Mouse (Mus musculus) limb, embryonic 11.5 days (tissue): ENCODE data around the gene Gnaz. TPM values are rescaled to one million over a fixed set of nuclear protein-coding genes. Genes with fewer than 3 reads are reported as not detected.

Experiments used
- ATAC-seq: fragments of 200-750 bp; cut with Nextera tagmentation; 2 replicates; pipeline ENCODE4 v1.8.0; 2017; ENCODE audit warnings: low read depth; ENCODE audit not compliant: insufficient number of reproducible peaks, low FRiP score, low TSS enrichment
- DNase-seq: peaks from one replicate; pipeline ENCODE4 v3.0.0-alpha.2; 2015; ENCODE audit warnings: low spot score
- H3K27ac ChIP-seq: fragments of 300-500 bp; sonication (generic); replicated peaks from 2 replicates; pipeline ENCODE4 v1.5.1; 2014; ENCODE audit warnings: low read depth, mild to moderate bottlenecking, low read length
- H3K27me3 ChIP-seq: fragments of 300-500 bp; sonication (generic); 2 replicates; pipeline ENCODE4 v1.6.1; 2014; ENCODE audit warnings: mild to moderate bottlenecking, low read length, mixed read lengths; ENCODE audit not compliant: control insufficient read depth, insufficient read depth
- H3K36me3 ChIP-seq: fragments of 300-500 bp; sonication (generic); 2 replicates; pipeline ENCODE4 v1.6.1; 2014; ENCODE audit warnings: mild to moderate bottlenecking, low read length, moderate library complexity, mixed read lengths; ENCODE audit not compliant: control insufficient read depth, insufficient read depth
- H3K4me1 ChIP-seq: fragments of 300-500 bp; sonication (generic); 2 replicates; pipeline ENCODE4 v1.6.1; 2014; ENCODE audit warnings: low read length, mixed read lengths; ENCODE audit not compliant: control insufficient read depth, insufficient read depth
- H3K4me2 ChIP-seq: fragments of 300-500 bp; sonication (generic); 2 replicates; pipeline ENCODE4 v1.6.1; 2014; ENCODE audit warnings: low read depth, mild to moderate bottlenecking, moderate library complexity; ENCODE audit not compliant: severe bottlenecking
- H3K4me3 ChIP-seq: fragments of 300-500 bp; sonication (generic); 2 replicates; pipeline ENCODE4 v1.5.1; 2014; ENCODE audit warnings: low read depth, low read length
- H3K9ac ChIP-seq: fragments of 300-500 bp; sonication (generic); 2 replicates; pipeline ENCODE4 v1.6.1; 2014; ENCODE audit warnings: mild to moderate bottlenecking, low read length
- H3K9me3 ChIP-seq: fragments of 300-500 bp; sonication (generic); 2 replicates; pipeline ENCODE4 v1.6.1; 2016; ENCODE audit warnings: low read length; ENCODE audit not compliant: control insufficient read depth
- WGBS: fragments of 180-500 bp; shearing (Covaris S2); extraction: QIAGEN DNeasy Blood & Tissue Kit; methylation state at CpG from one replicate; pipeline ENCODE4 v1.1.7; 2014; 5-methylcytosine and 5-hydroxymethylcytosine counted together
- polyA plus RNA-seq: library from polyadenylated mRNA; unstranded; fragments of >200 nt; fragmentation: Nextera tagmentation; extraction: Ambion mirVana; gene quantifications from 2 replicates; pipeline ENCODE4 v1.2.1, GENCODE M21; 2014

Gnaz gene
- polyA plus RNA-seq, 1 experiment from 2014 or later, result 3.1 TPM

DNA sequence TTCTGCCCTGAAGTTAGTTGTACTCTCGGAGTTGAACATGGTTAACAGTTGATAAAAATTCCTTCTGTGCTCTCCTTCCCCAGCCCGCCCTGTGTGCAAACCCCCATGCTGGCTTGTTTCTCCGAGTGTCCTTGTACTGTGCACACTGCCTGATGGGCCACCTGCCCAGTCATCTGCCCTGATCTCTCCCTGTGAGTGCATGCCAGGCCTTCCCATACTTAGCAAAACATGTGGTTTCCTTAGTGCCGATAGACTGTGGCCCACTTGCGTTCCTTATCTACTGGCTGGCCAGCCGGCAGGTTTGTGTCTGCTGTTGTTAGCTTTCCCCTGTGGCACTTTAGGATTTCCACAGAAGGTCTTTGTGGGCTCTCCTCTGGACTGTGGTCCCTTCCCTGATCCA lies 87.1 kb downstream of the Gnaz start:
- 78% methylated on average over 6 of the region's 6 CpGs for WGBS
- no peak for DNase-seq
- Histone ChIP-seq H3K27me3 (no peaks in the 10 kb centered on the region), H3K4me2 (no peak overlapping the region), H3K36me3 (no peaks in the 10 kb centered on the region), H3K4me3 (no peak overlapping the region), H3K9me3 (no peaks in the 10 kb centered on the region), H3K9ac (no peak overlapping the region), H3K27ac (no peak overlapping the region), H3K4me1 (no peaks in the 10 kb centered on the region)
- no peak for ATAC-seq

DNA sequence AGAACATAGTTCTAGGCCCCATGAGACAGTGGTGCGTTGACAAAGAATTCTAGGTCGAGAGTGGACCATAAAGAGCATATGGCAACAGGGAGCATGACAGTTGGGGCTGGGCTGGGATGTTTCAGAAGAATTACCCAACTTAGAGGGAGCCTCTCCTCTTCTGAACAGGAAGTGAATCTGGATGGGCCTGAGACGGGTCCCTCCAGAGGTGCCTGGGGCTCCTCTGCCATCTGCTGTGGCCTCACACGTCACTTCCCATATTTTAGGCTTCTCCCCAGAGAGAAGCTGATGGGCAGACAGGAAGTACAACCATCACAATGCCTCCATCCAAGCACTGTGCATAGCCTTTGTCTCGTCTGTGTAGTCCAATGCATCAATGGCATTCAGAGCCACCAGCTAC lies 88.7 kb downstream of the Gnaz start:
- peaks cover 6% of the 10 kb centered on the region; the same call in 1 of the 2 replicates for H3K4me1 ChIP-seq
- ATAC-seq, result no peak
- H3K36me3 ChIP-seq, result no peaks in the 10 kb centered on the region
- no peak overlapping the region for H3K9ac ChIP-seq
- no peak overlapping the region for H3K27ac ChIP-seq
- H3K9me3 ChIP-seq, result no peaks in the 10 kb centered on the region
- no peak for DNase-seq
- H3K27me3 ChIP-seq, result no peaks in the 10 kb centered on the region
- 79% methylated on average over 5 of the region's 5 CpGs for WGBS
- no peak overlapping the region for H3K4me2 ChIP-seq
- no peak overlapping the region for H3K4me3 ChIP-seq

- Histone ChIP-seq H3K4me3 (no peak overlapping the region), H3K36me3 (no peaks in the 10 kb centered on the region), H3K27me3 (no peaks in the 10 kb centered on the region), H3K27ac (no peak overlapping the region), H3K9me3 (no peaks in the 10 kb centered on the region), H3K4me1 (peaks cover 6% of the 10 kb centered on the region; the same call in 1 of the 2 replicates), H3K9ac (no peak overlapping the region), H3K4me2 (no peak overlapping the region)
- ATAC-seq, result no peak
- WGBS, result 33% methylated on average over 4 of the region's 4 CpGs
- no peak for DNase-seq
Observed at GRCm38 (mm10) chr10:75056255-75056654, 89.3 kb downstream of the Gnaz start.

DNA sequence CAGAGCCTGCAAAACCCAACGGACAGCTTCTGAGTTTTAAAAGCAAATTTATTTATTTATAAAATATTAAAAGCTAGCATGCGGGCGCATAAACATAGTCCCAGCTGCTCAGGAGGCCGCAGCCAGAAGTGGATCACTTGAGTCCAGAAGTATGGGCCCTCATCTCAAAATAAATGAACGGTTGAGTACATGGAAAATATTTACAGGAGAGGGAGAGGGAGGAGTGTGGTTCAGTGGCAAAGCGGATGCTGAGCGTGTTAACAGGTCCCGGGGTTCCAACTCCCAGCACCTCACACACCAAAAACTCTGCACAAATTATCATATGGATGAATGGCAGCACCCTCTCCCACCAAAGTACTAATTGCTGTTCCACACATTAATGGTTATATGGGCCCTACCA lies 91.4 kb downstream of the Gnaz start:
- Histone ChIP-seq H3K4me1 (peaks cover 25% of the 10 kb centered on the region), H3K9me3 (no peaks in the 10 kb centered on the region), H3K36me3 (no peaks in the 10 kb centered on the region), H3K27me3 (0 out of 2 replicates have a peak, but pooled peaks cover 2% of the 10 kb centered on the region), H3K4me3 (no peak overlapping the region), H3K4me2 (no peak overlapping the region), H3K9ac (no peak overlapping the region), H3K27ac (no peak overlapping the region)
- WGBS, result 88% methylated on average over 8 of the region's 8 CpGs
- DNase-seq (no peak), ATAC-seq (no peak)

DNA sequence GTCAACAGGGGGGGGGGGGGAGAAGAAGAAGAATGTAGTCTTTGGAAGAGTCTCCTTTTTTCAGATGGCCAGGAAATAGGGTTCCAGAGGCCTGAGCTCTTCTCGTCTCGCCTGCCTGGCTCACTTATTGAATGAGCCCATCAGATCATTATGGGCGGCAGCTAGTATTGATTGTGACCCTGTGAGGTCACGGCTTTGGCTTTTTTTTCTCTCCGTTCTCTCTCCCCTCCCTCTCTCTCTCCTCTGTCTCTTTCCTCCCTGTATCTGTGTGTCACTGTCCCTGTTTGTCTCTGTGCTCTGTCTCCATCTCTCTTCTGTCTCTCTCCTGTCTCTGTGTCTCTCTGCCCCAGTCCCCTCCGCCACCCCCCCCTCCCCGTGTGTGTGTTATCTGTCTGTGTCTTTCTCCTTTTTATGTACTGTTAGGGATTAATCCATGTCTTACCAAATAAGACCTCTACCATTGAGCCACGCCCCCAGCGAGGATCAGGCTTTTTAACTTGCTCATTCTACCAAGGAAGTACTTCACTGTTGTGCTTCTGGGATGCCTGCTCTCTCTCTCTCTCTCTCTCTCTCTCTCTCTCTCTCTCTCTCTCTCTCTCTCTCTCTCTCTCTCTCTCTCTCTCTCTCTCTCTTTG lies 91.9 kb downstream of the Gnaz start:
- Histone ChIP-seq H3K27ac (no peak overlapping the region), H3K9me3 (no peaks in the 10 kb centered on the region), H3K4me3 (no peak overlapping the region), H3K9ac (no peak overlapping the region), H3K4me1 (peaks cover 30% of the 10 kb centered on the region), H3K4me2 (no peak overlapping the region), H3K27me3 (0 out of 2 replicates have a peak, but pooled peaks cover 2% of the 10 kb centered on the region), H3K36me3 (no peaks in the 10 kb centered on the region)
- WGBS, result 35% methylated on average over 9 of the region's 9 CpGs
- DNase-seq (no peak), ATAC-seq (no peak)

GRCm38 (mm10) chr10:75059396-75059795 lies 92.4 kb downstream of the Gnaz start:
- Histone ChIP-seq H3K36me3 (no peaks in the 10 kb centered on the region), H3K9me3 (no peaks in the 10 kb centered on the region), H3K4me3 (no peak overlapping the region), H3K4me1 (peaks cover 32% of the 10 kb centered on the region), H3K4me2 (0 out of 2 replicates have a peak overlapping the region, but pooled peaks have one; percentile 95), H3K27ac (no peak overlapping the region), H3K9ac (no peak overlapping the region), H3K27me3 (0 out of 2 replicates have a peak, but pooled peaks cover 2% of the 10 kb centered on the region)
- DNase-seq (peak; percentile 68), ATAC-seq (no peak)
- WGBS, result 1% methylated on average over 11 of the region's 11 CpGs

- ATAC-seq (peak; percentile 67), DNase-seq (peak; percentile 82)
- Histone ChIP-seq H3K27me3 (0 out of 2 replicates have a peak, but pooled peaks cover 2% of the 10 kb centered on the region), H3K27ac (no peak within 1 kb of the TSS), H3K9me3 (no peaks in the 10 kb centered on the region), H3K36me3 (no peaks in the 10 kb centered on the region), H3K4me1 (peaks cover 32% of the 10 kb centered on the region), H3K4me3 (peak within 1 kb of the TSS; percentile 82), H3K4me2 (peak within 1 kb of the TSS; percentile 95), H3K9ac (peak within 1 kb of the TSS; percentile 83)
- WGBS, result under 1% methylated on average over 52 of the region's 73 CpGs
Observed at GRCm38 (mm10) chr10:75060217-75060842, 93.4 kb downstream of the Gnaz start, which contains the start of gene Bcr. Gene Bcr, plus strand, starts transcription at chr10:75060592.

GRCm38 (mm10) chr10:75060843-75061235 lies 93.9 kb downstream of the Gnaz start:
- no peaks in the 10 kb centered on the region for H3K9me3 ChIP-seq
- H3K4me3 ChIP-seq, result peak overlapping the region; percentile 82
- ATAC-seq (peak; percentile 14; the same call in 1 of the 2 replicates), DNase-seq (peak; percentile 61)
- no peak overlapping the region for H3K27ac ChIP-seq
- H3K9ac ChIP-seq, result peak overlapping the region; percentile 83
- WGBS, result 0% methylated on average over 12 of the region's 48 CpGs
- peaks cover 35% of the 10 kb centered on the region for H3K4me1 ChIP-seq
- H3K36me3 ChIP-seq, result no peaks in the 10 kb centered on the region
- H3K4me2 ChIP-seq, result peak overlapping the region; percentile 95
- 0 out of 2 replicates have a peak, but pooled peaks cover 2% of the 10 kb centered on the region for H3K27me3 ChIP-seq
